Mouse (Mus musculus) hematopoietic stem cell, adult 5-6 weeks (primary cell): Measurements from ENCODE around the gene Dnah7a. TPM values are rescaled to one million over a fixed set of nuclear protein-coding genes. Genes with fewer than 3 reads are reported as not detected.
"Not testable (repeated sequence)": the region's sequence is repeated elsewhere in the genome, so short reads cannot be mapped to it uniquely, and the experiment has no call there.

Experiments used
- ATAC-seq, 2 experiments: fragments of 125-278 bp in 1 of 2; replicated peaks in 1 of 2; 2 replicates each; pipeline ENCODE4 v1.8.0; 2016 to 2017; ENCODE audit warnings: inconsistent platforms in 2 of 2, mild to moderate bottlenecking in 2 of 2, moderate number of reproducible peaks in 2 of 2, low read depth in 1 of 2, moderate TSS enrichment in 1 of 2; ENCODE audit not compliant: low FRiP score in 2 of 2, poor library complexity in 2 of 2, severe bottlenecking in 2 of 2, insufficient read depth in 1 of 2, low TSS enrichment in 1 of 2
- total RNA-seq: library from RNA; stranded (forward); fragments of 172-1452, 232-1000 nt; gene quantifications from 2 replicates; pipeline ENCODE4 v1.2.3, GENCODE M21; 2017

Dnah7a gene
- total RNA-seq, 1 experiment from 2014 or later, result not detected

- no peak for ATAC-seq
Observed at GRCm38 (mm10) chr1:53467325-53467670, 239.3 kb downstream of the Dnah7a start.

GRCm38 (mm10) chr1:53466524-53467324, 239.9 kb downstream of the Dnah7a start:
- ATAC-seq, result not testable (repeated sequence)

GRCm38 (mm10) chr1:53439173-53439572, 267.4 kb downstream of the Dnah7a start:
- ATAC-seq, result not testable (repeated sequence)

GRCm38 (mm10) chr1:53432433-53432832, 274.2 kb downstream of the Dnah7a start:
- not testable (repeated sequence) for ATAC-seq

GRCm38 (mm10) chr1:53405803-53406325, 300.7 kb downstream of the Dnah7a start:
- no peak for ATAC-seq

GRCm38 (mm10) chr1:53393936-53394760, 312.4 kb downstream of the Dnah7a start:
- not testable (repeated sequence) for ATAC-seq

GRCm38 (mm10) chr1:53388762-53389161, 317.8 kb downstream of the Dnah7a start:
- ATAC-seq, result no peak

GRCm38 (mm10) chr1:53384085-53384688, 322.4 kb downstream of the Dnah7a start:
- no peak for ATAC-seq

- no peak for ATAC-seq
Observed at GRCm38 (mm10) chr1:53377731-53378130, 328.9 kb downstream of the Dnah7a start.

GRCm38 (mm10) chr1:53375965-53376364, 330.6 kb downstream of the Dnah7a start:
- not testable (repeated sequence) for ATAC-seq

- ATAC-seq, result no peak
Observed at GRCm38 (mm10) chr1:53358988-53359387, 347.6 kb downstream of the Dnah7a start.

- peak; percentile 100 for ATAC-seq
Observed at GRCm38 (mm10) chr1:53352327-53353261, 354.0 kb downstream of the Dnah7a start, which contains the start of the genes Asdurf, Gm28551 and Asnsd1. Gene Asdurf (minus strand): TSS chr1:53352619. Gene Gm28551 (minus strand): TSS chr1:53352667. Gene Asnsd1 (minus strand): TSS chr1:53352752.

Other genes starting within 250 kb of the Dnah7a start
- 171 and 187 TPM in 2 replicates for gene Stk17b, start 78.4 kb upstream of the Dnah7a start, total RNA-seq